In genomic region chr12:85569393-85570157, GRCm38 (mm10) we compare ENCODE assay signal across 10 mouse cellular contexts. TPM values are rescaled to one million over a fixed set of nuclear protein-coding genes. Genes with fewer than 3 reads are reported as not detected.
A peak's percentile ranks its signal among the peaks of the same experiment; 100 is the strongest.
DNase-seq lines count a peak whose midpoint lies in the region; ATAC-seq and TF ChIP-seq lines count a peak whose summit lies in the region.
"Had no signal": no experiment of that assay in that cellular context is flagged by ENCODE, and none has a peak within 500 bp of the region (broad histone marks: within the 10 kb centered on the region; RNA-seq: fewer than 3 reads in every experiment).

No protein-coding gene starts in this region.

- TF ChIP-seq POLR2A in embryonic fibroblast, embryonic 13.5 days (IDR thresholded peaks at IDR 0.05; ENCODE audit: low read depth, low read length) = no peak

- no peak overlapping the region for H3K4me2 ChIP-seq in forebrain, embryonic 14.5 days (ENCODE audit: low read length)
- H3K4me2 ChIP-seq: limb, embryonic 13.5 days had no signal

- no peaks in the 10 kb centered on the region for H3K36me3 ChIP-seq in forebrain, embryonic 14.5 days (ENCODE audit: control insufficient read depth, insufficient read depth, low read length)
- H3K36me3 ChIP-seq: heart, embryonic 10.5 days; limb, embryonic 13.5 days had no signal

- DNase-seq in kidney, postnatal 14 days = peak; percentile 12
- DNase-seq in kidney, postnatal 10 days = no peak
- peak; percentile 66 for DNase-seq in NIH3T3 (ENCODE audit: low read depth)
- DNase-seq in lung, postnatal 4 days = peak; percentile 41 to 46
- DNase-seq in cerebellum, postnatal 36 days = no peak
- no peak for DNase-seq in forebrain, embryonic 14.5 days (ENCODE audit: low spot score)
- no peak for DNase-seq in ovary, adult 18-20 months (ENCODE audit: low spot score)

- no peaks in the 10 kb centered on the region for H3K27me3 ChIP-seq in forebrain, embryonic 14.5 days (replicated peaks; ENCODE audit: control insufficient read depth, insufficient read depth, low read length)
- H3K27me3 ChIP-seq: limb, embryonic 13.5 days had no signal

- TF ChIP-seq CTCF in embryonic fibroblast, embryonic 13.5 days (IDR thresholded peaks at IDR 0.05; ENCODE audit: borderline replicate concordance, insufficient read depth, low read length) = no peak

- H3K9me3 ChIP-seq in forebrain, embryonic 14.5 days (replicated peaks; ENCODE audit: control insufficient read depth, low read length) = no peaks in the 10 kb centered on the region
- H3K9me3 ChIP-seq: heart, embryonic 10.5 days; limb, embryonic 13.5 days had no signal

- WGBS in forebrain, embryonic 14.5 days = 71% methylated on average over 12 of the region's 12 CpGs

- peaks cover 16% of the 10 kb centered on the region for H3K4me1 ChIP-seq in embryonic fibroblast, embryonic 13.5 days (ENCODE audit: control insufficient read depth, insufficient read depth, low read length)
- H3K4me1 ChIP-seq in forebrain, embryonic 14.5 days (ENCODE audit: control insufficient read depth, insufficient read depth, low read length) = peaks cover 3% of the 10 kb centered on the region; the same call in 1 of the 2 replicates

- H3K4me3 ChIP-seq in embryonic fibroblast, embryonic 13.5 days (ENCODE audit: insufficient read depth, low read length) = no peak overlapping the region
- H3K4me3 ChIP-seq in forebrain, embryonic 14.5 days (ENCODE audit: low read depth, low read length) = no peak overlapping the region
- H3K4me3 ChIP-seq: heart, embryonic 10.5 days; limb, embryonic 13.5 days had no signal

- no peak for ATAC-seq in forebrain, embryonic 14.5 days

- 0 out of 2 replicates have a peak overlapping the region, but pooled peaks have one; percentile 48 for H3K27ac ChIP-seq in embryonic fibroblast, embryonic 13.5 days (ENCODE audit: insufficient read depth, low read length)
- H3K27ac ChIP-seq in forebrain, embryonic 14.5 days (ENCODE audit: low read depth, low read length) = no peak overlapping the region
- H3K27ac ChIP-seq: heart, embryonic 10.5 days; limb, embryonic 13.5 days had no signal

- H3K9ac ChIP-seq in forebrain, embryonic 14.5 days (ENCODE audit: low read length) = no peak overlapping the region
- H3K9ac ChIP-seq: limb, embryonic 13.5 days had no signal

RNA-seq across cellular contexts. Expression of gene Jdp2, which starts 29.3 kb away (rescaled TPM):
- 63.9 and 73.7 TPM in 2 replicates for polyA plus RNA-seq in embryonic fibroblast, embryonic 13.5 days (2011; ENCODE audit: insufficient read length, low read depth, missing spikeins)
- polyA plus RNA-seq in forebrain, embryonic 14.5 days (2014; fragmentation: Nextera tagmentation; extraction: Ambion mirVana) = 0.24 TPM in 1 of 2 replicates, not detected in the other

Comparison
In these comparisons a context has a peak if more than half of its experiments do, and no peak if none do; other contexts are left out.
1. DNase-seq: peak in kidney, postnatal 14 days (single experiment), NIH3T3 (single experiment) and lung, postnatal 4 days (2 of 2); none in kidney, postnatal 10 days (single experiment), cerebellum, postnatal 36 days (0 of 2), forebrain, embryonic 14.5 days (single experiment) and ovary, adult 18-20 months (single experiment).
2. RNA of gene Jdp2, which starts 29.3 kb away (polyA plus RNA-seq): 63.9 to 73.7 TPM in embryonic fibroblast, embryonic 13.5 days; 0.24 TPM in forebrain, embryonic 14.5 days; every median in the first group is over 10 times any median in the second.